8 mouse cellular contexts compared by ENCODE assay signal in genomic region chr7:28440739-28441138, GRCm38 (mm10). TPM values are rescaled to one million over a fixed set of nuclear protein-coding genes. Genes with fewer than 3 reads are reported as not detected.
A peak's percentile ranks its signal among the peaks of the same experiment; 100 is the strongest.
DNase-seq lines count a peak whose midpoint lies in the region; ATAC-seq and TF ChIP-seq lines count a peak whose summit lies in the region.
"Had no signal": no experiment of that assay in that cellular context is flagged by ENCODE, and none has a peak within 500 bp of the region (broad histone marks: within the 10 kb centered on the region; RNA-seq: fewer than 3 reads in every experiment).

No protein-coding gene starts in this region.

- no peaks in the 10 kb centered on the region; the same call in 1 of the 2 replicates for H3K4me1 ChIP-seq in hindbrain, postnatal 0 days (ENCODE audit: insufficient read depth, low read length)

- ATAC-seq in monocyte, adult 5-6 weeks (replicated peaks; ENCODE audit: insufficient number of reproducible peaks, low FRiP score, low TSS enrichment, poor library complexity, severe bottlenecking) = peak; percentile 59
- ATAC-seq in hindbrain, postnatal 0 days = no peak

- no peaks in the 10 kb centered on the region for H3K9me3 ChIP-seq in hindbrain, postnatal 0 days (ENCODE audit: low read length)
- H3K9me3 ChIP-seq: heart, embryonic 13.5 days had no signal

- peak; percentile 89 for DNase-seq in ES-CJ7 (ENCODE audit: low read depth, low spot score)
- peak; percentile 35 for DNase-seq in brain, adult 2 months (ENCODE audit: low read depth, low spot score)
- peak; percentile 37 to 67 for DNase-seq in kidney, postnatal 25 days
- DNase-seq in cerebellum, adult 11 months = no peak
- DNase-seq in cerebellum, postnatal 14 days = no peak
- DNase-seq in hindbrain, postnatal 0 days (ENCODE audit: low spot score) = no peak

- no peaks in the 10 kb centered on the region for H3K36me3 ChIP-seq in hindbrain, postnatal 0 days (ENCODE audit: insufficient read depth, low read length)
- H3K36me3 ChIP-seq: heart, embryonic 13.5 days had no signal

- H3K27me3 ChIP-seq in hindbrain, postnatal 0 days (ENCODE audit: insufficient read depth, low read length) = 0 out of 2 replicates have a peak, but pooled peaks cover 1% of the 10 kb centered on the region

- no peak for TF ChIP-seq CTCF in hindbrain, postnatal 0 days (IDR thresholded peaks at IDR 0.05; ENCODE audit: low read depth)

- H3K27ac ChIP-seq in hindbrain, postnatal 0 days = no peak overlapping the region
- H3K27ac ChIP-seq: heart, embryonic 13.5 days had no signal

- H3K9ac ChIP-seq in hindbrain, postnatal 0 days (replicated peaks; ENCODE audit: low read length) = no peak overlapping the region
- H3K9ac ChIP-seq: heart, embryonic 13.5 days had no signal

- H3K4me3 ChIP-seq in hindbrain, postnatal 0 days (ENCODE audit: low read length) = no peak overlapping the region
- H3K4me3 ChIP-seq: heart, embryonic 13.5 days had no signal

- H3K4me2 ChIP-seq in hindbrain, postnatal 0 days (ENCODE audit: low read depth, low read length) = no peak overlapping the region
- H3K4me2 ChIP-seq: heart, embryonic 13.5 days had no signal

- WGBS in hindbrain, postnatal 0 days = 44% methylated on average over 2 of the region's 2 CpGs

RNA-seq across cellular contexts. Expression of gene Gmfg, which starts 3.5 kb away (rescaled TPM):
- 496 to 674 TPM (median 637 TPM) in 3 replicates for total RNA-seq in monocyte, adult 5-6 weeks (2017)
- total RNA-seq in hindbrain, postnatal 0 days (2014; rRNA removed) = 0.16 and 2.9 TPM in 2 replicates
- 5.5 and 6.2 TPM in 2 replicates for polyA plus RNA-seq in hindbrain, postnatal 0 days (2015; fragmentation: Nextera tagmentation; extraction: Ambion mirVana)

RNA-seq across cellular contexts. Expression of gene Lrfn1, which starts 11.0 kb away (rescaled TPM):
- total RNA-seq in monocyte, adult 5-6 weeks (2017) = 0.78 to 1.3 TPM in 2 of 3 replicates, not detected in the other
- total RNA-seq in hindbrain, postnatal 0 days (2014; rRNA removed) = 140 and 160 TPM in 2 replicates
- 15.5 and 18.0 TPM in 2 replicates for polyA plus RNA-seq in hindbrain, postnatal 0 days (2015; fragmentation: Nextera tagmentation; extraction: Ambion mirVana)

RNA-seq across cellular contexts. Expression of gene Paf1, which starts 48.0 kb away (rescaled TPM):
- 162 to 264 TPM (median 189 TPM) in 3 replicates for total RNA-seq in monocyte, adult 5-6 weeks (2017)
- 56.7 and 67.6 TPM in 2 replicates for total RNA-seq in hindbrain, postnatal 0 days (2014; rRNA removed)
- 83.0 and 84.1 TPM in 2 replicates for polyA plus RNA-seq in hindbrain, postnatal 0 days (2015; fragmentation: Nextera tagmentation; extraction: Ambion mirVana)

RNA-seq across cellular contexts. Expression of gene Med29, which starts 48.2 kb away (rescaled TPM):
- 6.9 to 12.3 TPM (median 12.0 TPM) in 3 replicates for total RNA-seq in monocyte, adult 5-6 weeks (2017)
- total RNA-seq in hindbrain, postnatal 0 days (2014; rRNA removed) = 33.6 and 39.5 TPM in 2 replicates
- polyA plus RNA-seq in hindbrain, postnatal 0 days (2015; fragmentation: Nextera tagmentation; extraction: Ambion mirVana) = 42.1 and 42.9 TPM in 2 replicates

Comparison
In these comparisons a context has a peak if more than half of its experiments do, and no peak if none do; other contexts are left out.
1. DNase-seq: peak in ES-CJ7 (single experiment), brain, adult 2 months (single experiment) and kidney, postnatal 25 days (2 of 2); none in cerebellum, adult 11 months (single experiment), cerebellum, postnatal 14 days (0 of 2) and hindbrain, postnatal 0 days (single experiment).
2. RNA of gene Gmfg, which starts 3.5 kb away (total RNA-seq): 496 to 674 TPM in monocyte, adult 5-6 weeks; 0.16 to 2.9 TPM in hindbrain, postnatal 0 days; every median in the first group is over 100 times any median in the second.
3. RNA of gene Lrfn1, which starts 11.0 kb away (total RNA-seq): 140 to 160 TPM in hindbrain, postnatal 0 days; 0.78 to 1.3 TPM in monocyte, adult 5-6 weeks; every median in the first group is over 10 times any median in the second.